Mouse (Mus musculus): ENCODE data around the gene Gmcl1. TPM values are rescaled to one million over a fixed set of nuclear protein-coding genes. Genes with fewer than 3 reads are reported as not detected.

Gene Gmcl1
- total and polyA plus RNA-seq, 3 experiments: 17.6 to 21.3 (median 20.5) TPM

DNA sequence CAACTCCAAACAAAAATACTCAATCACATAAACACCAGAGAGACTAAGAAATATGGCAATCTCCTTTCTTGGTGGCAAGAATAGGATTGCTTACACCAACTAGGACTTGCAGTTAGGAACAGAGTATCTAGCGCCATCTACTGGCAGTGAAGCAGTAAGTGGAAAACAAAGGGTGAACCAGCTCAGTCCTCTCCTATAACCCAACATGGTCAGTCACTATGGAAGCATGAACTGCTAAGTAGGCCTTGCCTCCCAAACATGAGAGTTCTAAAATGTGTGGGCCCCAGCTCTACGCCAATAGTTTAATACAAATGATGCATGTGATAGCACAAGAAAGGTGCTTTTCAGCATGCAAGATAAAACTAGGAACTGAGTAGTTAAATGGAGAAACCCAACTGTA, 62.3 kb downstream of the Gmcl1 start:
- no peak for TF ChIP-seq POLR2AphosphoS5 (IDR thresholded peaks at IDR 0.05; ENCODE audit: insufficient replicate concordance, low read depth, low read length)
- TF ChIP-seq TAL1 (conservative IDR thresholded peaks at IDR 0.05; ENCODE audit: low read depth, low read length): no peak
- no peak for TF ChIP-seq GATA1 (IDR thresholded peaks at IDR 0.05; ENCODE audit: borderline replicate concordance, low read length)
- peak; percentile 86 for TF ChIP-seq CTCF (IDR thresholded peaks at IDR 0.05; ENCODE audit: low read depth, low read length)
- TF ChIP-seq GATA2 (IDR thresholded peaks at IDR 0.05; ENCODE audit: borderline replicate concordance, low read depth, low read length): no peak
- Histone ChIP-seq H3K27me3 (ENCODE audit: insufficient read depth, low read length) (no peaks in the 10 kb centered on the region), H3K36me3 (replicated peaks) (peaks cover 66% of the 10 kb centered on the region), H3K9me3 (replicated peaks) (no peaks in the 10 kb centered on the region), H3K4me1 (ENCODE audit: insufficient read depth, low read depth, low read length) (peaks cover 39% of the 10 kb centered on the region), H3K4me3 (ENCODE audit: low read depth, low read length) (no peak overlapping the region)
- ATAC-seq (ENCODE audit: extremely low read depth, insufficient number of reproducible peaks, low FRiP score, poor library complexity, severe bottlenecking) (no peak), DNase-seq (ENCODE audit: low spot score) (peak; percentile 55)

GRCm38 (mm10) chr6:86669240-86669727, 63.9 kb downstream of the Gmcl1 start:
- H3K27me3 ChIP-seq (ENCODE audit: insufficient read depth, low read length): no peaks in the 10 kb centered on the region
- H3K4me1 ChIP-seq (ENCODE audit: insufficient read depth, low read depth, low read length): peaks cover 53% of the 10 kb centered on the region
- ATAC-seq (ENCODE audit: extremely low read depth, insufficient number of reproducible peaks, low FRiP score, poor library complexity, severe bottlenecking) (peak; percentile 97), DNase-seq (ENCODE audit: low spot score) (peak; percentile 100)
- no peak for TF ChIP-seq TAL1 (conservative IDR thresholded peaks at IDR 0.05; ENCODE audit: low read depth, low read length)
- TF ChIP-seq GATA1 (IDR thresholded peaks at IDR 0.05; ENCODE audit: borderline replicate concordance, low read length): no peak
- no peak for TF ChIP-seq POLR2AphosphoS5 (IDR thresholded peaks at IDR 0.05; ENCODE audit: insufficient replicate concordance, low read depth, low read length)
- TF ChIP-seq CTCF (IDR thresholded peaks at IDR 0.05; ENCODE audit: low read depth, low read length): no peak
- no peak for TF ChIP-seq GATA2 (IDR thresholded peaks at IDR 0.05; ENCODE audit: borderline replicate concordance, low read depth, low read length)
- H3K36me3 ChIP-seq (replicated peaks): peaks cover 58% of the 10 kb centered on the region
- H3K4me3 ChIP-seq (ENCODE audit: low read depth, low read length): peak overlapping the region; percentile 86
- H3K9me3 ChIP-seq (replicated peaks): no peaks in the 10 kb centered on the region

DNA sequence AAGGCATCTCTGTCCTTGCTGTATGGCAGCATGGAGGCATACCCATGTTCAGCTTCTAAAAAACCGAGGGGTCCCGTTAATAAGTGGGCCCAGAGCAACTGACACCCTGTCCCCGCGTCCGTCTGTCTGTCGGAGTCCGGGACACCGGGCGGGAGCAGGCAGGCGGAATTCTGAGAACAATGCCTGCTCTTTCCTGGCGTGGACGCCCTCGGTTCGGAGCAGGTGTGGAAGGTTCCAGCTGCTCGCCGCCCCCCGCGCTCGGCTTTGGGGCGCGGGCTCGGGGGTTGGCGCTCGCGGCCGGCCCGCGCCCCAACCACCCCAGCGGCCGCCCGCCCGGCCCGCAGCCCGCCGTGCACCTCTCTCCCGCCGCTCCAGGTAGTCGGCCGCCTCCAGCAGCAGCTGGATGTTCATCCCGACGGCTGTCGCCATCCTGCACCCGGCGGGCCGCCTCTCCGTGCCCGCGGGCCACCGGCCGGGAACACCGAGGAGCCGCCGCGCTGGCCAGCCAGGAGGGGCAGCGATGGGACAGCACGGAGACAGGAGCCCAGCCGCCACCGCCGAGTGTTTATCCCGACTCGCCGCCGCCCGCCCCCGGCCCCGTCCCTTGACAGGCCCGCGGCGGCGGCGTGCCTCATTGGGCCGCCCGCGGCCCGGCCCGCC, 64.5 kb downstream of the Gmcl1 start, which contains the start of gene Mxd1:
Gene Mxd1, minus strand, starts transcription at position 582 of the 660 bp plus-strand sequence.
- DNase-seq (ENCODE audit: low spot score) (no peak), ATAC-seq (ENCODE audit: extremely low read depth, insufficient number of reproducible peaks, low FRiP score, poor library complexity, severe bottlenecking) (no peak)
- Histone ChIP-seq H3K9me3 (replicated peaks) (no peaks in the 10 kb centered on the region), H3K4me3 (ENCODE audit: low read depth, low read length) (peak within 1 kb of the TSS; percentile 86), H3K4me1 (ENCODE audit: insufficient read depth, low read depth, low read length) (peaks cover 55% of the 10 kb centered on the region), H3K27me3 (ENCODE audit: insufficient read depth, low read length) (no peaks in the 10 kb centered on the region), H3K36me3 (replicated peaks) (peaks cover 59% of the 10 kb centered on the region)
- TF ChIP-seq CTCF (IDR thresholded peaks at IDR 0.05; ENCODE audit: low read depth, low read length): no peak
- no peak for TF ChIP-seq GATA1 (IDR thresholded peaks at IDR 0.05; ENCODE audit: borderline replicate concordance, low read length)
- TF ChIP-seq POLR2AphosphoS5 (IDR thresholded peaks at IDR 0.05; ENCODE audit: insufficient replicate concordance, low read depth, low read length): no peak

GRCm38 (mm10) chr6:86667061-86667460, 66.1 kb downstream of the Gmcl1 start:
- no peak for ATAC-seq (ENCODE audit: extremely low read depth, insufficient number of reproducible peaks, low FRiP score, poor library complexity, severe bottlenecking)
- H3K4me3 ChIP-seq (ENCODE audit: low read depth, low read length): peak overlapping the region; percentile 54; the same call in 1 of the 2 replicates
- H3K36me3 ChIP-seq (replicated peaks): peaks cover 58% of the 10 kb centered on the region
- H3K27me3 ChIP-seq (ENCODE audit: insufficient read depth, low read length): no peaks in the 10 kb centered on the region
- no peak for TF ChIP-seq POLR2AphosphoS5 (IDR thresholded peaks at IDR 0.05; ENCODE audit: insufficient replicate concordance, low read depth, low read length)
- no peak for TF ChIP-seq TAL1 (conservative IDR thresholded peaks at IDR 0.05; ENCODE audit: low read depth, low read length)
- TF ChIP-seq CTCF (IDR thresholded peaks at IDR 0.05; ENCODE audit: low read depth, low read length): no peak
- no peaks in the 10 kb centered on the region for H3K9me3 ChIP-seq (replicated peaks)
- H3K4me1 ChIP-seq (ENCODE audit: insufficient read depth, low read depth, low read length): peaks cover 58% of the 10 kb centered on the region
- DNase-seq (ENCODE audit: low spot score): no peak

DNA sequence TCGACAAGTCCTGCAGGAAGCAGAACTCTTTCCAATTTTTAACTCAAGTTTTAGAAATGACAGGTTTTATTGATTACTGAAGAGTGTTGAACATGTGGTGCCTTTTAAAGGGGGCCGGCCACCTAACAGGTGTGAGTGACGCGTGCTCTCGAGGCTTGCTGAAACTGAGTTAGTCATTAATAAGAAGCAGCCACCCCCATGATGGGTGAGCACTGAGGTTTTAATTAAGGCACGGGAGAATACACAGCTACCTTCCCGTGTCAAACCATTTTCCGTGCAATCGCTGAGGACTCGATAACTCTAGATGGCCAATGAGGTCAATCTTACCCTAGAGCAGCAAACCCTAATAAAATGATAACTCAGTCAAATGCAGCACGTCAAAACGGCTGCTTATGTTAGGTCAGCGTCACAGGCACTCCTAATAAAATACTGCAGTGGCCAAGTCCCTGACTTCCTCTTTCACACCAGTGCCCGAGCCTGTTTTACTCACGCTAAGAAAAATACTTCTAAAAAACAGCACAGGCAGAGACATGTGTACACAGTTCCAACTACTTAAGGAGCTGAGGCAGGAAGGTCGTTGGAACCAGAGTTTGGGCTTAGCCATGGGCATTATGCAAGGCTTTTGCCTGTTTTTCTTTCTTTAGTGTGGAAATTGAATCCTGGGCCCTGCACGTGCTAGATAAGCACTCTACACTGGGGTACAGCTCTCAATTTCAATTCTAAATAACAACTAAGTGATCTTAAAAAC, 67.4 kb downstream of the Gmcl1 start:
- Histone ChIP-seq H3K4me3 (ENCODE audit: low read depth, low read length) (peak overlapping the region; percentile 42; the same call in 1 of the 2 replicates), H3K9me3 (replicated peaks) (no peaks in the 10 kb centered on the region), H3K36me3 (replicated peaks) (peaks cover 59% of the 10 kb centered on the region), H3K4me1 (ENCODE audit: insufficient read depth, low read depth, low read length) (peaks cover 59% of the 10 kb centered on the region), H3K27me3 (ENCODE audit: insufficient read depth, low read length) (no peaks in the 10 kb centered on the region)
- TF ChIP-seq GATA1 (IDR thresholded peaks at IDR 0.05; ENCODE audit: borderline replicate concordance, low read length) (no peak), POLR2AphosphoS5 (IDR thresholded peaks at IDR 0.05; ENCODE audit: insufficient replicate concordance, low read depth, low read length) (no peak), TAL1 (conservative IDR thresholded peaks at IDR 0.05; ENCODE audit: low read depth, low read length) (no peak), CTCF (IDR thresholded peaks at IDR 0.05; ENCODE audit: low read depth, low read length) (no peak), GATA2 (IDR thresholded peaks at IDR 0.05; ENCODE audit: borderline replicate concordance, low read depth, low read length) (no peak)
- ATAC-seq (ENCODE audit: extremely low read depth, insufficient number of reproducible peaks, low FRiP score, poor library complexity, severe bottlenecking) (peak; percentile 9; the same call in 1 of the 2 replicates), DNase-seq (ENCODE audit: low spot score) (peak; percentile 60)

DNA sequence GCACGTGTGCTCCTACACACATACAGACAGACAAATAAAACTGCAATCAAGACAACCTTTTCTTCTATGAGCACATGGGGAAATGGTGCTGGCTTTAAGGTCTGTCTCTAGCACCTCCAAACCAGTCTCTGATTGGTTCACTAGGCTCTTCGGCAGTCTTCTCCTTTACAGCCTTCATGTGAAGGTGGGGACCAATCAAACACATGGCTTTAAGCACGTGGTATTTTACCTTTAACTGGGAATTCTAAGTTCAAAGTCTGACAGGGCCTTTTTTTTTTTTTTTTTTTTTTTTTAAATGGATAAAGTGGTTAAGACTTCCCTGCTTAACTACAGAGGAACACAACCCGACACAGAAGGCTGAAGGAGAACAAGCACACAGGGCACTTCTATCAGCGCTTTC, 68.1 kb downstream of the Gmcl1 start:
- Histone ChIP-seq H3K4me3 (ENCODE audit: low read depth, low read length) (no peak overlapping the region; the same call in 1 of the 2 replicates), H3K27me3 (ENCODE audit: insufficient read depth, low read length) (no peaks in the 10 kb centered on the region), H3K36me3 (replicated peaks) (peaks cover 64% of the 10 kb centered on the region), H3K4me1 (ENCODE audit: insufficient read depth, low read depth, low read length) (peaks cover 63% of the 10 kb centered on the region), H3K9me3 (replicated peaks) (no peaks in the 10 kb centered on the region)
- DNase-seq (ENCODE audit: low spot score) (no peak), ATAC-seq (ENCODE audit: extremely low read depth, insufficient number of reproducible peaks, low FRiP score, poor library complexity, severe bottlenecking) (no peak)
- TF ChIP-seq TAL1 (conservative IDR thresholded peaks at IDR 0.05; ENCODE audit: low read depth, low read length) (no peak), GATA2 (IDR thresholded peaks at IDR 0.05; ENCODE audit: borderline replicate concordance, low read depth, low read length) (no peak), POLR2AphosphoS5 (IDR thresholded peaks at IDR 0.05; ENCODE audit: insufficient replicate concordance, low read depth, low read length) (no peak), CTCF (IDR thresholded peaks at IDR 0.05; ENCODE audit: low read depth, low read length) (no peak)
